Mouse (Mus musculus) ES-Bruce4 (cell line): ENCODE measurements around the gene Vps37b. TPM values are rescaled to one million over a fixed set of nuclear protein-coding genes. Genes with fewer than 3 reads are reported as not detected.
A peak's percentile ranks its signal among the peaks of the same experiment; 100 is the strongest.

Experiments used
- H3K27ac ChIP-seq: 2 replicates; pipeline ENCODE4 v1.5.1; 2012; ENCODE audit warnings: low read length, inconsistent platforms; ENCODE audit not compliant: insufficient read depth
- H3K27me3 ChIP-seq: 2 replicates; pipeline ENCODE4 v1.6.1; 2012; ENCODE audit warnings: mild to moderate bottlenecking, low read length, inconsistent platforms; ENCODE audit not compliant: control insufficient read depth, poor library complexity, insufficient read depth, severe bottlenecking
- H3K36me3 ChIP-seq: 2 replicates; pipeline ENCODE4 v1.6.1; 2012; ENCODE audit warnings: inconsistent platforms, mild to moderate bottlenecking, low read length, moderate library complexity; ENCODE audit not compliant: control insufficient read depth, poor library complexity, insufficient read depth, severe bottlenecking
- H3K4me1 ChIP-seq: one replicate; pipeline ENCODE4 v1.8.1; 2011; ENCODE audit warnings: low read length; ENCODE audit not compliant: control insufficient read depth, insufficient read depth
- H3K4me3 ChIP-seq: 2 replicates; pipeline ENCODE4 v1.5.1; 2011; ENCODE audit warnings: low read depth, mild to moderate bottlenecking, low read length
- H3K9ac ChIP-seq: 2 replicates; pipeline ENCODE4 v1.6.1; 2012; ENCODE audit warnings: low read depth, mild to moderate bottlenecking, inconsistent platforms; ENCODE audit not compliant: poor library complexity, severe bottlenecking
- H3K9me3 ChIP-seq: replicated peaks from 2 replicates; pipeline ENCODE4 v1.6.1; 2012; ENCODE audit warnings: mild to moderate bottlenecking, low read length, inconsistent platforms; ENCODE audit not compliant: control insufficient read depth, poor library complexity, insufficient read depth, severe bottlenecking
- CTCF ChIP-seq: IDR thresholded peaks from one replicate; pipeline ENCODE4 v1.8.1; 2011; ENCODE audit warnings: low read depth, low read length
- EP300 ChIP-seq: IDR thresholded peaks from 2 replicates; pipeline ENCODE4 v1.6.1; 2011; ENCODE audit warnings: low read depth, low read length; ENCODE audit not compliant: insufficient read depth
- POLR2A ChIP-seq: IDR thresholded peaks from one replicate; pipeline ENCODE4 v1.8.1; 2011; ENCODE audit warnings: low read length; ENCODE audit not compliant: insufficient read depth
- polyA plus RNA-seq: library from polyadenylated mRNA; stranded (reverse); fragments of >200 nt; gene quantifications from 2 replicates; pipeline ENCODE4 v1.2.4, GENCODE M21; 2011; ENCODE audit warnings: low read depth; ENCODE audit not compliant: missing spikeins, insufficient read depth, insufficient read length

The Vps37b gene
- polyA plus RNA-seq, 1 experiment, result 11.9 TPM

- Histone ChIP-seq H3K27me3 (no peaks in the 10 kb centered on the region), H3K4me3 (peak overlapping the region; percentile 18), H3K27ac (no peak overlapping the region), H3K36me3 (no peaks in the 10 kb centered on the region), H3K9me3 (no peaks in the 10 kb centered on the region), H3K4me1 (no peaks in the 10 kb centered on the region), H3K9ac (no peak overlapping the region)
- no peak for TF ChIP-seq POLR2A
- TF ChIP-seq CTCF, result no peak
- TF ChIP-seq EP300, result no peak
Measured at GRCm38 (mm10) chr5:123997211-123997751, 34.8 kb downstream of the Vps37b start.

GRCm38 (mm10) chr5:123996695-123997094 lies 35.4 kb downstream of the Vps37b start:
- no peak overlapping the region for H3K9ac ChIP-seq
- no peaks in the 10 kb centered on the region for H3K9me3 ChIP-seq
- no peaks in the 10 kb centered on the region for H3K36me3 ChIP-seq
- peak overlapping the region; percentile 11 for H3K4me3 ChIP-seq
- H3K27ac ChIP-seq, result no peak overlapping the region
- no peaks in the 10 kb centered on the region for H3K27me3 ChIP-seq
- no peak for TF ChIP-seq POLR2A
- no peak for TF ChIP-seq EP300
- no peak for TF ChIP-seq CTCF
- no peaks in the 10 kb centered on the region for H3K4me1 ChIP-seq

- Histone ChIP-seq H3K9ac (no peak overlapping the region), H3K9me3 (no peaks in the 10 kb centered on the region), H3K27ac (no peak overlapping the region), H3K4me3 (no peak overlapping the region), H3K36me3 (no peaks in the 10 kb centered on the region), H3K4me1 (no peaks in the 10 kb centered on the region), H3K27me3 (no peaks in the 10 kb centered on the region)
- no peak for TF ChIP-seq EP300
- TF ChIP-seq CTCF, result peak; percentile 21
Measured at GRCm38 (mm10) chr5:123996194-123996593, 35.9 kb downstream of the Vps37b start.

GRCm38 (mm10) chr5:123995388-123995787 lies 36.7 kb downstream of the Vps37b start:
- Histone ChIP-seq H3K4me1 (no peaks in the 10 kb centered on the region), H3K9me3 (no peaks in the 10 kb centered on the region), H3K4me3 (no peak overlapping the region), H3K9ac (no peak overlapping the region), H3K36me3 (no peaks in the 10 kb centered on the region), H3K27me3 (no peaks in the 10 kb centered on the region), H3K27ac (no peak overlapping the region)
- TF ChIP-seq EP300, result no peak
- no peak for TF ChIP-seq POLR2A
- TF ChIP-seq CTCF, result no peak

- no peaks in the 10 kb centered on the region for H3K4me1 ChIP-seq
- H3K27ac ChIP-seq, result no peak overlapping the region
- no peak for TF ChIP-seq POLR2A
- TF ChIP-seq CTCF, result no peak
- TF ChIP-seq EP300, result no peak
- no peaks in the 10 kb centered on the region for H3K36me3 ChIP-seq
- no peak overlapping the region for H3K9ac ChIP-seq
- no peak overlapping the region for H3K4me3 ChIP-seq
- H3K27me3 ChIP-seq, result no peaks in the 10 kb centered on the region
- H3K9me3 ChIP-seq, result no peaks in the 10 kb centered on the region
Measured at GRCm38 (mm10) chr5:123994468-123994867, 37.6 kb downstream of the Vps37b start.

GRCm38 (mm10) chr5:123993263-123994036 lies 38.6 kb downstream of the Vps37b start:
- Histone ChIP-seq H3K36me3 (no peaks in the 10 kb centered on the region), H3K4me3 (no peak overlapping the region), H3K9me3 (no peaks in the 10 kb centered on the region), H3K9ac (no peak overlapping the region), H3K27ac (no peak overlapping the region), H3K27me3 (no peaks in the 10 kb centered on the region), H3K4me1 (no peaks in the 10 kb centered on the region)
- TF ChIP-seq POLR2A, result no peak
- no peak for TF ChIP-seq CTCF
